Mouse (Mus musculus): ENCODE data around the gene Kcnc4. TPM values are rescaled to one million over a fixed set of nuclear protein-coding genes. Genes with fewer than 3 reads are reported as not detected.

Kcnc4 gene
- total and polyA plus RNA-seq, 2 experiments from 2014 or later = 0.04 to 0.20 TPM

- TF ChIP-seq CTCF (IDR thresholded peaks at IDR 0.05; ENCODE audit: low read depth) = no peak
- TF ChIP-seq EP300 (IDR thresholded peaks at IDR 0.05; ENCODE audit: low read depth) = no peak
- Histone ChIP-seq H3K4me2 (ENCODE audit: low read depth, low read length) (no peak overlapping the region), H3K27me3 (ENCODE audit: control insufficient read depth, insufficient read depth, low read length) (peaks cover 10% of the 10 kb centered on the region; the same call in 1 of the 2 replicates), H3K4me3 (ENCODE audit: low read depth, low read length) (no peak overlapping the region), H3K4me1 (ENCODE audit: control insufficient read depth, insufficient read depth) (no peaks in the 10 kb centered on the region), H3K36me3 (replicated peaks; ENCODE audit: control insufficient read depth, insufficient read depth, low read length) (no peaks in the 10 kb centered on the region), H3K9me3 (replicated peaks; ENCODE audit: control insufficient read depth, low read length) (no peaks in the 10 kb centered on the region), H3K9ac (replicated peaks; ENCODE audit: low read depth, low read length) (no peak overlapping the region), H3K27ac (ENCODE audit: low read depth) (no peak overlapping the region)
- ATAC-seq (ENCODE audit: insufficient read depth, low read depth) = no peak
- 61% methylated on average over 4 of the region's 4 CpGs for WGBS
- no peak for DNase-seq (ENCODE audit: low spot score)
Observed at GRCm38 (mm10) chr3:107469059-107469458, 9.7 kb upstream of the Kcnc4 start.

DNA sequence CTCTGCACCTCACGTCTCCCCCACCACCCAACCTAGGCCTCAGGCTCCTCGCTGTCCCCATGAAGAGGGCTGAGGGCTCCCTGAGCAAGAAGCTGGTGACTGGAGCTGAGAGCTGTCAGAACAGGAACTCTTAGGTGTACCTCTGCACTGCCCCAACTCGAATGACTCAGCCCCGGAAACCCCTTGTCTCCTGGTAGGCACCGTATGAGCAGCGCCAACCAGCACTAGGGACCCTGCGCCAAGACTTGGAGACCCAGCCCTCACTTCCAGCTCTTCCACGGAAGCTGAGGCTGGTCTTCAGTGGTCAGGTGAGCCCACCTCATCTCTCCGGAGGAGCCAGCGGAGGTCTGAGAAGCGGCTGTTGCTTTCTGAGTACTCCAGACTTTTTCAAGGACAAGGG is 8.8 kb upstream of the Kcnc4 start:
- 78% methylated on average over 11 of the region's 11 CpGs for WGBS
- H3K4me1 ChIP-seq (ENCODE audit: control insufficient read depth, insufficient read depth) = no peaks in the 10 kb centered on the region
- TF ChIP-seq EP300 (IDR thresholded peaks at IDR 0.05; ENCODE audit: low read depth) = no peak
- no peak for TF ChIP-seq CTCF (IDR thresholded peaks at IDR 0.05; ENCODE audit: low read depth)
- H3K36me3 ChIP-seq (replicated peaks; ENCODE audit: control insufficient read depth, insufficient read depth, low read length) = no peaks in the 10 kb centered on the region
- no peak overlapping the region for H3K9ac ChIP-seq (replicated peaks; ENCODE audit: low read depth, low read length)
- no peak overlapping the region for H3K4me3 ChIP-seq (ENCODE audit: low read depth, low read length)
- H3K9me3 ChIP-seq (replicated peaks; ENCODE audit: control insufficient read depth, low read length) = no peaks in the 10 kb centered on the region
- peaks cover 17% of the 10 kb centered on the region; the same call in 1 of the 2 replicates for H3K27me3 ChIP-seq (ENCODE audit: control insufficient read depth, insufficient read depth, low read length)
- ATAC-seq (ENCODE audit: insufficient read depth, low read depth) (no peak), DNase-seq (ENCODE audit: low spot score) (no peak)
- H3K27ac ChIP-seq (ENCODE audit: low read depth) = no peak overlapping the region
- H3K4me2 ChIP-seq (ENCODE audit: low read depth, low read length) = no peak overlapping the region

GRCm38 (mm10) chr3:107466577-107466976 is 7.2 kb upstream of the Kcnc4 start:
- peak; percentile 43; the same call in 1 of the 2 replicates for ATAC-seq (ENCODE audit: insufficient read depth, low read depth)
- H3K4me3 ChIP-seq (ENCODE audit: low read depth, low read length) = no peak overlapping the region
- TF ChIP-seq CTCF (IDR thresholded peaks at IDR 0.05; ENCODE audit: low read depth) (peak; percentile 95), EP300 (IDR thresholded peaks at IDR 0.05; ENCODE audit: low read depth) (no peak)
- H3K36me3 ChIP-seq (replicated peaks; ENCODE audit: control insufficient read depth, insufficient read depth, low read length) = no peaks in the 10 kb centered on the region
- peak; percentile 54 for DNase-seq (ENCODE audit: low spot score)
- H3K27ac ChIP-seq (ENCODE audit: low read depth) = no peak overlapping the region
- no peak overlapping the region for H3K9ac ChIP-seq (replicated peaks; ENCODE audit: low read depth, low read length)
- peaks cover 33% of the 10 kb centered on the region for H3K27me3 ChIP-seq (ENCODE audit: control insufficient read depth, insufficient read depth, low read length)
- 4% methylated on average over 6 of the region's 6 CpGs for WGBS
- H3K9me3 ChIP-seq (replicated peaks; ENCODE audit: control insufficient read depth, low read length) = no peaks in the 10 kb centered on the region
- H3K4me2 ChIP-seq (ENCODE audit: low read depth, low read length) = no peak overlapping the region
- no peaks in the 10 kb centered on the region for H3K4me1 ChIP-seq (ENCODE audit: control insufficient read depth, insufficient read depth)

DNA sequence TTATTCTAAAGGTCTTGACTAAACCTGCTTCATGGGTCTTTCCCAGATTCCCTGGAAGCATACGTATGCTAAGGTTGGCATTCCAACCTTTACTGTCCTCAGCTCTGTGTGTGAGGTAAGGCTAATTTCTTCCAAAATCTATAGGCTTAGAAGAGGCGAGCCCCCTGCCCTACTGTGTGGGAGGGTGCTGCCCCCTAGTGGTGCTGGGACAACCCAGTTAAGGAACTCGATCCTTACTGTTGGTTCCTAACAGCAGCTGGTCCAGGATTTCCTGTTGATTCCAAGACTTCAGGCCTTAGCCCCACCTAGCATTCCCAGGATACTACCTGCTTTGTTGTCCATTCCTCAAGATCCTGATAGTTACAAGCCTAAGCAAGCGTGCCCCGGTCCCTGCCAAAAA is 2.8 kb upstream of the Kcnc4 start:
- ATAC-seq (ENCODE audit: insufficient read depth, low read depth) = no peak
- Histone ChIP-seq H3K4me1 (ENCODE audit: control insufficient read depth, insufficient read depth) (no peaks in the 10 kb centered on the region; the same call in 1 of the 2 replicates), H3K27me3 (ENCODE audit: control insufficient read depth, insufficient read depth, low read length) (peaks cover 77% of the 10 kb centered on the region), H3K4me2 (ENCODE audit: low read depth, low read length) (no peak overlapping the region), H3K36me3 (replicated peaks; ENCODE audit: control insufficient read depth, insufficient read depth, low read length) (no peaks in the 10 kb centered on the region), H3K27ac (ENCODE audit: low read depth) (no peak overlapping the region), H3K9me3 (replicated peaks; ENCODE audit: control insufficient read depth, low read length) (no peaks in the 10 kb centered on the region), H3K9ac (replicated peaks; ENCODE audit: low read depth, low read length) (no peak overlapping the region), H3K4me3 (ENCODE audit: low read depth, low read length) (no peak overlapping the region)
- DNase-seq (ENCODE audit: low spot score) = peak; percentile 50
- WGBS = 13% methylated on average over 5 of the region's 5 CpGs
- TF ChIP-seq EP300 (IDR thresholded peaks at IDR 0.05; ENCODE audit: low read depth) (no peak), CTCF (IDR thresholded peaks at IDR 0.05; ENCODE audit: low read depth) (peak; percentile 94)

GRCm38 (mm10) chr3:107459773-107460431 is 550 bp upstream of the Kcnc4 start:
- no peak overlapping the region for H3K27ac ChIP-seq (ENCODE audit: low read depth)
- H3K9me3 ChIP-seq (replicated peaks; ENCODE audit: control insufficient read depth, low read length) = no peaks in the 10 kb centered on the region
- peak overlapping the region; percentile 51 for H3K4me3 ChIP-seq (ENCODE audit: low read depth, low read length)
- TF ChIP-seq CTCF (IDR thresholded peaks at IDR 0.05; ENCODE audit: low read depth) (no peak), EP300 (IDR thresholded peaks at IDR 0.05; ENCODE audit: low read depth) (no peak)
- ATAC-seq (ENCODE audit: insufficient read depth, low read depth) = peak; percentile 14; the same call in 1 of the 2 replicates
- no peak overlapping the region for H3K9ac ChIP-seq (replicated peaks; ENCODE audit: low read depth, low read length)
- no peak for DNase-seq (ENCODE audit: low spot score)
- WGBS = 1% methylated on average over 39 of the region's 69 CpGs
- no peaks in the 10 kb centered on the region for H3K36me3 ChIP-seq (replicated peaks; ENCODE audit: control insufficient read depth, insufficient read depth, low read length)
- H3K4me2 ChIP-seq (ENCODE audit: low read depth, low read length) = peak overlapping the region; percentile 78
- peaks cover 93% of the 10 kb centered on the region for H3K27me3 ChIP-seq (ENCODE audit: control insufficient read depth, insufficient read depth, low read length)
- H3K4me1 ChIP-seq (ENCODE audit: control insufficient read depth, insufficient read depth) = no peaks in the 10 kb centered on the region; the same call in 1 of the 2 replicates

Measured in heart, postnatal 0 days (tissue).